Mouse (Mus musculus) CD4-positive, CD25-positive, alpha-beta regulatory T cell, adult 4 months (primary cell): Measurements from ENCODE around the gene Fat1. TPM values are rescaled to one million over a fixed set of nuclear protein-coding genes. Genes with fewer than 3 reads are reported as not detected.
"Not testable (repeated sequence)": the region's sequence is repeated elsewhere in the genome, so short reads cannot be mapped to it uniquely, and the experiment has no call there.

ENCODE experiments used
- ATAC-seq: one replicate; pipeline ENCODE4 v1.8.0; 2017
- polyA plus RNA-seq, 2 experiments: library from polyadenylated mRNA; unstranded; fragments of 100-300 nt; shearing (Covaris generic); gene quantifications; one replicate each; pipeline ENCODE4 v1.2.1; 2017

The Fat1 gene
- polyA plus RNA-seq, 2 experiments from 2014 or later = 0.03 TPM; not detected in 1

DNA sequence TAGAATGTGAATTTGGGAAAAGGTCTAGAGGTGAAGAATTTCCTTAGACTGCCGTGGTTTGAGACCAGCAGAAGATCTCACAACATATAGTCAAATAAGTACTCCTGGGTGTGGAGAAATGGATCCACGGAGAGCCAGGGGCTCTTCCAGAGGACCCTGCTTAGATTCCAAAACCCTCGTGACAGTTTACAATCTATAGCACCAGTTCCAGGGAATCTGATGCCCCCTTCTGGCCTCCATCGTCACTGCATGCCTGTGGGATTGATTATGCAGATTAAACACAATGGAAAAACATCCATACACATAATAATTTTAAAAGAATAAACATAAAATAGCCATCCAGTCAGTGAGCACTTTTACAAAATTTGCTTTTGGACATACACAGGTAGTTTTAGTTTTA lies 75.4 kb downstream of the Fat1 start:
- no peak for ATAC-seq

DNA sequence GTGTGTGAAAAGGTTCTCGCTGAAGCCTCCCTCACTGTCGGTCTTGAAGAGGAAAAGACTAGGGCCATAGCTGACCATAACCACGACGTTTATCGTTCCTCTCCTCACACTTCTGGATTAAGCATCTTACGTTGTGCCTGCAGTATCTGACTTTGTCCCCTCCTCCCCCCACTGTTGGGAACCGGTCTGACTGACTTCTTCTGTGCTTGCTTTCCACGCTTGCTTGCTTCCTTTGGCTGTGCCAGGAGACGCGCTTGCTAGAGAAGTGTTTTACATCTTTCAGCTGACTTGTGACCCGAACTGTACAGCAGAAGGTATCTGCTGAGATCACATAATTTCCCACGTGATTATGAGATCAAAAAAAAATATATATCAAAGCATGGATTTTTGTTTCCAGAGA lies 76.5 kb downstream of the Fat1 start:
- no peak for ATAC-seq

DNA sequence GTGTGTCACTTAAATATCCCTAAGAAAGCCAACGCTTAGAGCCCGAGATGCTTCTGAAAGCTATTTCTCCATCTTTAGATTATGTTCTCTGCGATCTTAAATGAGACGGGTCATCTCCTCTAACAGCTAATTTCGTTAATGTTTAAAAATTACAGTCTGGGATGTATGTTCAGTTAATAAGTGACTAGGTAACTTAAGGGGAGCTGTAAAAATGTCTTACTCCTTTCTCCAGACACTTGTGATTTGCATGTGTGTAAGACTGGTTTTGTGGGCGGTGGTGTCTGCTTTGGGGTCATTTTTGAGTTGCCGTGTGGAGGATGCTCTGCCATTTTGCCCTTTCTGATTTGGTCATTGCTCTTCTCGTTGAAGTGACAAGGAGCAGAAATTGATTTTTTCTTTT lies 78.6 kb downstream of the Fat1 start:
- ATAC-seq = no peak

DNA sequence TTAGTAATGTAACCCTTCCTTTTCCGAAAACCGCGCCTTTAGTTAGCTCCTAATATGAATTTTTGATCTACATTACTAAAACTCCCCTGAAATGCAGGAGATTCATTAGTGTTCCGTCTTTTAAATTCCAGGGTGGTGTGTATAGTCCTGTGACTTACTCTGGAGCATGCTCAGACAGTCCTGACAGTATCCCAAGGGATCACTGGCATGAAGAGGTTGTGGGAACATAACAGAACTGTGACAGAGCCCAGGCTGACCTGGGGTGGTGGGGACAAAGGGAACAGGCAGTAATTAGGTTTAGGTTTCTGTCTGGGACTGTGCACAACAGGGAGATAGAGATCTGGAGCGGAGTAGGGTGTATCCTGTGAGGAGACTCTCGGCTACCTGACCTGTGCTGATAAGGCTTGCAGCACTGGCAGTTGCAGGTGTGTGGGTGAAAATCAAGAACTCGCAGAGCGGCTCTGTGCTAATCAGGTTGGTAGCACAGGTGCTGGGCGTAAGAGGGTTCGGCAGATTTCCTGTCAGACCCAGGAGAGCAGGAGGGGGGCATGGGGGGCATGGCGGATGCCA lies 79.3 kb downstream of the Fat1 start:
- no peak for ATAC-seq

DNA sequence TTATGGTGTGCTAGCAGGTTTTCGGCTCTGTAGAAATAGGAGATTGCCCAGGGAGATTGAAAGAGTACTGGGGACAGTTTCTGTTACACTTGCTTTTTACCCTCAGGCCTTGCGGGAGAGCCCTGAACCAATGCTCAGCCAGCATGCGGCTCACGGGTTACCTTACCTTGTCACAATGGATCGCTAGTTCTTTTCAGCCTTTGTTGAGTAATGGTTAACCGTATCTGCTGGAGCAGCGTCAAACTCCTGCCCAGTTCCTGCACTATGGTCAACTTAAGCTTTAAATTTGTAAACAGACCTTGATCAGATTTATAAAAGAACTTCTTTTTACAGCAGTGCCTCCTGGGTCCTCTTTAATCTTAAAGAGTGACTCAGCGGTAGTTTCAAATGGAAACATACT lies 80.6 kb downstream of the Fat1 start:
- no peak for ATAC-seq

DNA sequence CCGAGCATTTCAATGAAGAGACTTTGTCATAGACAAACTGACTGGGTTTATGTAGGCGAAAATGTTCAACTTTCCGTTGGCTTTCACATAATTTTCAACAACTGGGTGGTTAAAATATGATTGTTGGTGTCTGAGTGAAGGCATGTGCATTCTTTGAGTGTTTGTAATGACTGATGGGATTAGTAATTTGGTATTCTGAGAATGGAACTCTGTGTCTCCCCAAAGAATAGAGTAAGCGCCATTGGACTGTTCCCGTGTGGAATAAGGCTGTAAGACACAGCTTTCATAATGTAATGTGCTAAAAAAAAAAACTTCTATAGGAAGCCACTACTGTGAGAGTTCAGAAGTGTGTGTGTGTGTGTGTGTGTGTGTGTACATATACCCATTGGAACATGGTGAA lies 84.0 kb downstream of the Fat1 start:
- no peak for ATAC-seq

DNA sequence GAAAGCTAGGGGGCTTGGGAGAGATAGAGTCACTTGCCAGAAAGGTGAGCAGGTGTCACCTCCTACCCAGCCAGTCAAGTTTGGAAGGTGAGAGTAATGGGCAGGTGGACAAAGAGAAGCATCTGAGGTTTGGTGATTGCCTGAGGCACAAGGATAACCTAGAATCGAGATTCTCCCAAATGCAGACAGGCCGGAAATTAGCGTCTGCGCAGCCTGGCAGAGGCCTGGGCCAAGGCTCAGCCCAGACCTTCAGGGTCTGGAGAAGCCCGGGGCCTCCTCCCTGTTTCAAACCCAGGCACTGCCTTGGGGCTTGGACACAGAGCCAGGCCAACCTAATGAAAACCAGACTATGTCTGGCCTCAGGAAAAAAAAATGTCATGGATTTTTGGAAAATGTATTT lies 85.9 kb downstream of the Fat1 start:
- ATAC-seq = no peak

DNA sequence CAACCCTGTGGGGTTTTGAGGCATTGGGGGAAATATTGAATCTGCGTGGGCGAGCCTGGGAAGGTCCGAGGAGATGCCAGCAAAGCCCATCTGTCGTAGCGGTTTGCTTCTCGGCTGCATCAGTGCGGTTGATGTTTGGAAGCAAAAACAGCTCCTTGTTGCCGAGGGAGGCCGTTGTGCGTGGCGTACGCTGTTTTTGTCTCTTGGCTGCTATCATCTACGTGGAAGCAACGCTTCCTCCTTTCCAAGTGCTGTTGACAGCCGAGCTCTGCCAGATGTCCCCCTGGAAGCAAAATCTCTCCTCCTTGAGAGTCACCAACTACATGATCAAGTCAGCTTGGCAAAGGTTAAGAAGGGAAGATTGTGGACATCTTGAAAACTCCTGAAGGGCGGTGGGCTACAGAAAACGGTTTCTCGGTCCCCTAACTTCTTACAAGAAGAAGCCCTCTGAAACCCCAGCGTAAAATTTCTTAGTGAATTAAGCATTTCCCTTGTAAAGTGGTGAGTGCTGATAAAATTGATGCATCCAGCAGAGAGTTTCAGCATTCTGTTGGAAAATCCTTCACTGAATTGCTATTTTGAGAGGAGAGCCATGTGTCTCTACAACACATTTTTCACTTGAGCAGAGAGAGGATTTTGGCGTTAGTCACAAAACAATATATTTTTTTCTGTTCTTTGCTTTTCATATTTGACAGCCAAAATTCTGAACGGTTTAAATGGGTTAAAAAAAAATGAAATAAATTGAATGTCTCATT lies 86.8 kb downstream of the Fat1 start:
- ATAC-seq = no peak

DNA sequence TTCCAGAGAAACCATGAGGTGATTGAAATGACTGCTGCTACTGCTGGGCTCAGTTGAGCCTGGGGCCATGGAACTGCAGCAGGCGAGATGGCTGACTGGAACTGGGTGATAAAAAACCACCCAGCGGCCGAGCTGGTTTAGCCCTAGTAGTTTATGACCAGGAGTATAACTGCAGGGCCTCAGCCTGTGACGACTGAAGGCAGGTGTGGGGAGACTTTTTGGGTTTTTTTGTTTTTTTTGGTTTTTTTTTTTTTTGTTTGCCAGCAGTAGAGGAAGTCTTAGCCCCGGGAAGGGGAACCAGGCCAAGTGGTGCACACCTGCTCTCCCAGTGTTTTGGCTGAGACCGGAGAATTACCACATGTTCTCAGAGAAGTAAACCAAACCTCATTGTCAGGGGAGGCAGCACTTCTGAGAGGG lies 92.8 kb downstream of the Fat1 start:
- no peak for ATAC-seq

DNA sequence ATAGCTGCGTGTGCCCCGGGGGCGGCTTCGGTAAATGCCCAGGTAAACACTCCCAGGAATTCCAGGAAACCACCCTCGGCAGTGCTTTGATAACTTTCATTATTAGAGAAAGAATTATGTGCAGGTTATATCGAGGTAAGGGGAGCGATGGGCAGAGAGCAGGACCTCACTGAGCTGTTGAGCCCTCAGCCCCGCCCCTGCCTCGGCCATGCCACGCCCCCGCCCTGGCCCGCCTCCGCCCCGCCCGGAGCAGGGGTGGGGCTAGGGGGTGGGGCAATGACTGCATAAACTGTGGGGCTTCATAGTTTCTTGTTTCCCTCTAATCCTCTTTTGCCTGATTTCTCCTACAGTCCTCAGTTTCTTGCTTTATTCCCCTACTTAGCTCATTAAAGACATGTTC lies 103.1 kb downstream of the Fat1 start:
- no peak for ATAC-seq

DNA sequence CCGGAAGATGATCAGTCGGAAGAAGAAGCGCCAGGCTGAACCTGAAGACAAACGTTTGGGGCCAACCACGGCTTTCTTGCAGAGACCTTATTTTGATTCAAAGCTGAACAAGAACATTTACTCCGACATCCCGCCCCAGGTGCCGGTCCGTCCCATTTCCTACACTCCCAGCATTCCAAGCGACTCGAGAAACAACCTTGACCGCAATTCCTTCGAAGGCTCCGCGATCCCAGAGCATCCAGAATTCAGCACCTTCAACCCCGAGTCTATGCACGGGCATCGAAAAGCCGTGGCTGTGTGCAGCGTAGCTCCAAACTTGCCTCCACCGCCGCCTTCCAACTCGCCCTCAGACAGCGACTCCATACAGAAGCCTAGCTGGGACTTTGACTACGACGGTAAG lies 108.9 kb downstream of the Fat1 start:
- no peak for ATAC-seq

DNA sequence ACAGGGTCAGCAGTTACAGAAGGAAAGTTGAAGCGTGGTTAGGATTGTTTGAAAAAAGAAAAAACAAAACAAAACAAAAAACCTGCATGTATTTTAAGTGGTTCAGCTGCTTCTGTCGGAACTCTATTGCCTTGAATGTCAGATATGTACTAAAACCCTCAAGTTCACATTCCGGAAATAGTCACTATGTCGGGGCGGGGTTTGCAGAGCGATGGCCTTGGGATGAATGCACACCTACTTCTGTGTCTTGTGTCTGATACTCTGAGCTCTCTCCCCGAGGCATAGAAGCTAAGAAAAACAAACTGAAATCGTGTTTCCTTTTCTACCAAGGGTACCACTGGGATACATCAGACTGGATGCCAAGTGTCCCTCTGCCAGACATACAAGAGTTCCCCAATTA lies 115.2 kb downstream of the Fat1 start:
- no peak for ATAC-seq

DNA sequence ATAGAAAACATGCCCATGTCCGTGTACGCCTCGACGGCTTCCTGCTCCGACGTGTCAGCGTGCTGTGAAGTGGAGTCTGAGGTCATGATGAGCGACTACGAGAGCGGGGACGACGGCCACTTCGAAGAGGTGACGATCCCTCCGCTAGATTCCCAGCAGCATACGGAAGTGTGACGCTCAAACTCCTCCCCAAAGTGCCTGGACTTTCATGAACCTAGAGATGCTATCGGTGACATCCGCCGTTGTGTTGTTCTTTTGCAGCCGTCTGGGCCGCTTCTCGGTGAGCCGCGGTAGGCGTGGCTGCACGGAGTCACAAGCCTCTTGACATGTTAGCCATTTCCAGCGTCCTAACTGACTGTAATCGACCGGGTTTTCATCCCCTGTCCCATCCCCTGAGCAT lies 116.0 kb downstream of the Fat1 start:
- no peak for ATAC-seq

DNA sequence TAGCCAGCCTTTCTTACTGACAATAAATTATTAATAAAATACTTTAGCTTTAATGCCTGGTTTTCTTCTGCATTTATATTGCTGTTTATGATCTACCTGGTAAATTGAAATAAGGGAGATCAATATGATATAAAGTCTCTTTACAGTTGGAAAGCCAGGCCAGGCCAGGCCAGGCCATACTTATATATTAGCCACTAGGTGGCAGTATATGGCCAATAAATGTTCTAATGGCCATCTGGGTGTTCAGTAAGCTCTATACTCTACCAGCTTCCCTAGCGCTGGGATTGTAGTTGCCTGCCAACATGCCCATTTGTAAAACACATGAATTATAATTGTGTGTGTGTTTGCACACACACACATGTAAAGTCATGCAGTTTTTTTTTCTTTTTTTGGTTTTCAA lies 117.0 kb downstream of the Fat1 start:
- ATAC-seq = no peak

DNA sequence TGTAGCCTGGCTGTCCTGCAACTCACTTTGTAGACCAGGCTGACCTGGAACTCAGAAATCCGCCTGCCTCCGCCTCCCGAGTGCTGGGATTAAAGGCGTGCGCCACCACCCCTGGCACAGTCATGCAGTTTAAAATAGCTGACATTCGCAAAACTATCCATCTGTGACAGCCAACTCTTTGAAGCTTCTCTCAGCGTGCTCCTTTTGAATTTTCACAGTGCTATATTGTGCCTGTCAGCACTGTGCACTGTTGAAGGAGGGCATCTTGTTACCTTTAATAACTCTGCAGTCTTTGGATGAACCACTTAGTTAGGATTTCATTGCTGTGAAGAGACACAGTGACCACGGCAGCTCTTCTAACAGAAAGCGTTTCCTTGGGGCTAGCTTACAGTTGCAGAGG lies 117.4 kb downstream of the Fat1 start:
- no peak for ATAC-seq

DNA sequence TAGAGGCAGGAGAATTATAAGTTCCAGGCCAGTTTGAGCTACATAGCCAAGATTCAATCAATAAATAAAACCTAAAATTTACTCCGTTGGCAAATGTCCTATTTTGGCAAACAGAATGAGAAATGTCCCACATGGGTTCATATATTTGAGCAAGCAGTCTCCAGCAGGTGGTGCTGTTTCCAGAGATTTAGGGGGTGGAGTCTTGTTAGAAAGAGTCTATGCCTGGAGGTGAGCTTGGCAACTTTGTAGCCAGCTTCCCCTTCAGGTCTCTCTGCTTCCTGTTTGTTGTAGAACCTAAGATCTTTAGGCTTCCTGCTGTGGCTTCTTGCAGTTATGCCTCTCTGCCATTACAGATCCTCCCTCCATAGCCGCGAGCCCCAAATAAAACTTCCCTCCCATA lies 120.3 kb downstream of the Fat1 start:
- ATAC-seq = no peak

DNA sequence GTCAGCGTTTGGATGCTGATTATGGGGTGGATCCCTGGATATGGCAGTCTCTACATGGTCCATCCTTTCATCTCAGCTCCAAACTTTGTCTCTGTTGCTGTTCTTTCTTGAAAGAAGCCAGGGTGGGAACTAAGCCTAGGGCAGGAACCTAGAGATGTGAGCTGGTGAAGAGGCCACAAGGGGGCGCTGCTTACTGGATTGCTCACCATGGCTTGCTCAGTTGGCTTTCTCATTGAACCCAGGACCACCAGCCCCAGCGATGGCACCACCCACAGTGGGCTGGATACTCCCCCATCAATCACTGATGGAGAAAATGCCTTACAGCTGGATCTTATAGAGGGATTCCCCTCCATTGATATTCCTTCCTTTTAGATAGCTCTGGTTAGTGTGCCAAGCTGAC lies 121.6 kb downstream of the Fat1 start:
- no peak for ATAC-seq

DNA sequence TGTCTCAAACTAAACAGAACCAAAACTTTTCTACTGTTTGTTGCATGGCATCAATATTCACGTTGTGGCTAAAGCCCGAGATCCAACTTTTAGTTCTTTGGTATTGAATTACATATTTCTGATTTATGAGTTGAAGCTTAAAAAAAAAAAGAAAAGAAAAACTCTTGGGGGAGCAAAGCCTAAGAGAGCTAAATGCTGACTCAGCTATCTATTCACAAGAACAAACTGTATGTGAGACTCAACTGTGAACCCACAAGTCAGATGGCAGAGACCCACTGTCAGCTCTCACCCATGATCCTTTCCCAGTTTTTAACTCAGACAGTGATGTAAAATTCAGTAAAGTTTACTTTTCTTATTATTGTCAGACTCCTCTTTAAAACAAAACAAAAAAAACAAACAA lies 124.8 kb downstream of the Fat1 start:
- no peak for ATAC-seq

DNA sequence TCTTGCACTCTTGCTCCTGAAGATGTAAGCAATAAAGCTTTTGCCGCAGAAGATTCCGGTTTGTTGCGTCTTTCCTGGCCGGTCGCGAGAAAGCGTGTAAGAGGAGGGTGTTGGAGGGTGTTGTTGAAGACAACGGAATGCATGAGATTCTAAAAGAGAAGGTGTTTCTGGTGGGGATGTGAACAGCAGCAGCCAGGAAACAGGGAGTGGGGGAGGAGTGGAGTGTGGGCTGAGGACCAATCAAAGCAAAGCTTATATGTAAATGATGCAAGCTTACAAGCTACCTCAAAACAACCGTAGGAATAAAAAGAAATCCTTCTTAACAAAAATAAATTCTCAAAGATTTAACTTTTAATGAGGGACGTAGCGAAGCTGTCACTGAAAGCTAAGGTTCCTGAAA lies 127.1 kb downstream of the Fat1 start:
- no peak for ATAC-seq

DNA sequence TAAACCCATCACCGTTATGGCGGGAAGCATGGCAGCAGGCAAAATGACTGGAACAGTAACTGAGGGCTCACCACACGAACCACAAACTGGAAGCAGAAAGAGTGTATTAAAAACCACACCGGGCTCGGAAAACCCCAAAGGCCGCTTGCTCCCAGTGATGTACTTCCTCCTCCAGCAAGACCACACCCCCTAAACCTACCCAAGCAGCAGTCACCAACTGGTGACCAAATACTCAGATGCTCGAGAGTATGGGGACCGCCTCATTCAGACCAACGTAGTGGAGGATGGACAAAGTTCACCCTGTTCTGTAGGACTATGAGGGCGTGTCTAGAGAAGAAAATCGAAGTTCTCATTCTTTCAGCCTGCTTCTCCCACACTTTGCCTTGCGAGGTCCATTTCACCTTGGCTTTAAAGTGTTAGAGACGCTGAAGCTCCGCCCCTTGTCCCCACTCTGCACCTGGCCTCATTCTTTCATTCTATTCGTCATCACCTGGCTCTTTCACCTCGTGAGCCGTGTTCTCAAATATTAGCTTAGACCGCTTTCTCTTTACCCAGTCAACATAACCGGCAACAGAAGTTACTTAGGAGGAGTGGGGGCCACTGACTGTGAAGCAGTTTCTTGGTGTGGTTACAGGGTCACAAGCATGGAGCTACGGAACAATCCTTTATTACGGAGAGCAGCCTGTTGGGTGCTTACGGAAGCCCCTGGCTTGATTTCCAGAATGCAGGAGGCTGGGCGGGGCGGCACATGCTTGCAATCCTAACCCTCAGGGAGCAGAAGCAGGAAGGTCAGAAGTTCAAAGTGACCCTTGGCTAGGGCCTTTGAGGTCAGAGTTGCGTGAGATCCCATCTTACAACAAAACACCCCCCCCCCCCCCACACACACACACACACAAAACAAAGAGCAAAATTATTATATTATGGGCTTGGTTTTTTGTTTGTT lies 128.0 kb downstream of the Fat1 start:
- ATAC-seq = no peak

DNA sequence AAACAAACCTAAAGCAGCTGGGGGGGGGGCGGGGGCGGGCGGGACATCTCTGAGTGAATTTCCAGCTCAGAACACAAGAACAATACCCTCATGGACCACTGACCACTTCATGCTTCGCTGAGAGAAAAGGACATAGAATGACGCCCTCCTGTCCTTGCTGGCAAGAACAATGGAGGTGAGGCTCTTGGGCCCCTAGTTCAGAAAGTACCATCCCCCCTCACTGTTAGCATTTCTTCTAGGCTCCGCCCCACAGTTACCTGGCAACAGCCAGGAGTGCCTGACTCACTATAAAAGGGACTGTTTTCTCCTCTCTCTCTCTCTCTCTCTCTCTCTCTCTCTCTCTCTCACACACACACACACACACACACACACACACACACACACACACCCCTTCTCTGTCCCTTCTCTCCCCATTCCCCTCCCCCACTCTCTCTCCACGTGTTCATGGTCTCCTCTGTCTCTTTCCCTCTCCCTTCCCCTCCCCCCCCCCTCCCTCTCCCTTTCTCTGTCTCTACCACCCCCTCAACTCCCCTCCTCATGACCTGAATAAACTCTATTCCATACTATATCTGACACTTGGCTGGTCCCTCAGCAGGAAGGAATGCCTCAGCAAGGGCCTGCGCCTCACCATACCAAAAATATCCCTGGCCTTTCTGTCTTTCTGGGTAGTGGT lies 129.1 kb downstream of the Fat1 start:
- no peak for ATAC-seq

DNA sequence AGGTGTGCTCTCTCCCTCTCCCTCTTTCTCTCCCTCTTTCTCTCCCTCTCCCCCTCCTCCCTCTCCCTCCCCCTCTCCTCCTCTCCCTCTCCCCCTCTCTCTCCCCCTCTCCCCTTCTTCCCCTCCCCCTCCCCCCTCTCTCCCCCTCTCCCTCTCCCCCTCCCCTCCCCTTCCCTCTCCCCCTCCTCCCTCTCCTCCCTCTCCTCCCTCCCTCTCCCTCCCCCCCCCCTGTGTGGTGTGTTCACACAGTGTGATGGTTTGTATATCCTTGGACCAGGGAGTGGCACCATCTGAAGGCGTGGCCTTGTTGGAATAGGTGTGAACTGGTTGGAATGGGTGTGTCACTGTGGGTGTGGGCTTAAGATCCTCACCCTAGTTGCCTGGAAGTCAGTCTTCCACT lies 130.1 kb downstream of the Fat1 start:
- ATAC-seq = not testable (repeated sequence)

DNA sequence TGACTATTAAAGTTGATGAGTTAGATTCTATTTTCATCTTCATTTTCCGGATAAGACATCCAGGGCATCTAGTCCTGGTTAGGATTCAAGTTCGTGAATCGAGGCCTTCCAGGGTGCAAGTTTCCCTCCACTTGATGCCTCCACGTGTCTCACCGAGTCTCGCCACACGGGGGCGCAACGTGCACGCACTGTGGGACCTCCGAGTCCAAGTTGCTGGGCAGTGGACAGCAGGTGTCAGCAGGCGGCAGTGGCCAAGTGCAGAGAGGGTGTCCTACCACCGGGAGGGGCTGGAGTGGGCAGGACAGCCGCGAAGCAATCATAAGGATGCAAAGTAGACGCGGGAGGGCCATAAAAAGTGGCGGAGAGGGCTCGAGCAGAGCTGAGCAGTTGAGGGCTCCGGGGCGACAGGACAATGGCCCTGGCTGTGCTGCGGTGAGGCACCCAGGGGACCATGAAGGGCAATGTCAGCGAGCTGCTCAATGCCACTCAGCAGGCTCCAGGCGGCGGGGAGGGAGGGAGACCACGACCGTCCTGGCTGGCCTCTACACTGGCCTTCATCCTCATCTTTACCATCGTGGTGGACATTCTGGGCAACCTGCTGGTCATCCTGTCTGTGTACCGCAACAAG lies 133.6 kb downstream of the Fat1 start, which contains the start of gene Mtnr1a:
Gene Mtnr1a (plus strand): TSS at position 379 of the 628 bp plus-strand sequence.
- no peak for ATAC-seq
